Mouse (Mus musculus): Measurements from ENCODE around the gene Gm13539. TPM values are rescaled to one million over a fixed set of nuclear protein-coding genes. Genes with fewer than 3 reads are reported as not detected.

The Gm13539 gene
- polyA plus RNA-seq, 1 experiment from 2014 or later, result not detected

GRCm38 (mm10) chr2:25774640-25775039, 7.4 kb upstream of the Gm13539 start:
- H3K27ac ChIP-seq (ENCODE audit: low read length), result no peak overlapping the region
- ATAC-seq, result no peak
- H3K4me2 ChIP-seq (ENCODE audit: low read length), result no peak overlapping the region
- H3K4me1 ChIP-seq (ENCODE audit: control insufficient read depth, insufficient read depth, low read length), result no peaks in the 10 kb centered on the region
- H3K36me3 ChIP-seq (ENCODE audit: control insufficient read depth, insufficient read depth, low read length), result no peaks in the 10 kb centered on the region
- H3K4me3 ChIP-seq (ENCODE audit: low read depth, low read length), result no peak overlapping the region
- H3K9me3 ChIP-seq (replicated peaks; ENCODE audit: control insufficient read depth, low read length, poor library complexity, severe bottlenecking), result no peaks in the 10 kb centered on the region
- WGBS, result 93% methylated on average over 2 of the region's 2 CpGs
- H3K27me3 ChIP-seq (ENCODE audit: control insufficient read depth, insufficient read depth, low read depth, low read length), result no peaks in the 10 kb centered on the region
- H3K9ac ChIP-seq (ENCODE audit: low read depth, low read length), result no peak overlapping the region

DNA sequence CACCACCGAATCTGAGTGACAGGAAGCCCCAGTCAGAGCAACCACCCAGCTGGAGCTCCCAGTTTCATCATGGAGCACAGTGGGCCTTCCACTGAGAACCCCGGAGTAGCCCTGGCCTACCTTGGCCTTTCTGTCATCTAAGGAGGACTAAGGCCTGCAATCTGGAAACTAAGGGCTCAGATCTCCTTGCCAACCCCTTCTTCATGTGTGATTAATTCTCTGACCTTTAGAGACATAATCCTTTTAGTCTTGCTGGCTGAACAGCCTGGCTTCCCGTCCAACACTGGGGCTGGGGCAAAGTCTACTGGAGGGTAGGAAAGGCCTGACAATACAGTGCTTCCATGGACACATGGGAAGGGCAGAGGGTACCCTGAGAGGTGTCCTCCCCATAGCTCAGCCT, 6.1 kb upstream of the Gm13539 start:
- Histone ChIP-seq H3K27ac (ENCODE audit: low read length) (no peak overlapping the region), H3K9me3 (replicated peaks; ENCODE audit: control insufficient read depth, low read length, poor library complexity, severe bottlenecking) (no peaks in the 10 kb centered on the region), H3K27me3 (ENCODE audit: control insufficient read depth, insufficient read depth, low read depth, low read length) (no peaks in the 10 kb centered on the region), H3K9ac (ENCODE audit: low read depth, low read length) (no peak overlapping the region), H3K4me2 (ENCODE audit: low read length) (no peak overlapping the region), H3K4me1 (ENCODE audit: control insufficient read depth, insufficient read depth, low read length) (no peaks in the 10 kb centered on the region), H3K4me3 (ENCODE audit: low read depth, low read length) (no peak overlapping the region), H3K36me3 (ENCODE audit: control insufficient read depth, insufficient read depth, low read length) (no peaks in the 10 kb centered on the region)
- WGBS, result 48% methylated on average over 3 of the region's 3 CpGs
- no peak for ATAC-seq

DNA sequence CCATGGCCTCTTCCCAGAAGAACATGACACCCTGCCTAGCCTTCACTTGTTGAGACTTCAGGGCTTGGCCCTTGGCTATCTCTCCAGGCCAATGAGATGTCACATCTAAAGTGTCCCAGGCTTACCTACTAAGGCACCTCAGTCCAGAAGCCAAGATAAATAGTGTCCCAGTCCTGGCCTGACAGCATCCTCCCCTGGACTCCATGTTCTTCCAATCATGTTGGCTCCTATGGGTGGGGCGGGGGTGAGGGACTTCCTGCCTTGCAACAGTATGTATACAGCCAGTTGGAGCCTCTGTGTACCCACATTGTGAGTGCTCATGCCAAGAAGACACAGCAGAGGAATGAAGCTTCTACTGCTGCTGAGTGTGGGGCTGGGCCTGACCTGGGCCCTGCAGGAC, 5.3 kb upstream of the Gm13539 start, which contains the start of gene Lcn11:
Gene Lcn11 (plus strand): TSS at position 301 of the 400 bp plus-strand sequence.
- ATAC-seq, result no peak
- Histone ChIP-seq H3K9me3 (replicated peaks; ENCODE audit: control insufficient read depth, low read length, poor library complexity, severe bottlenecking) (no peaks in the 10 kb centered on the region), H3K4me3 (ENCODE audit: low read depth, low read length) (no peak within 1 kb of the TSS), H3K4me1 (ENCODE audit: control insufficient read depth, insufficient read depth, low read length) (no peaks in the 10 kb centered on the region), H3K36me3 (ENCODE audit: control insufficient read depth, insufficient read depth, low read length) (no peaks in the 10 kb centered on the region), H3K9ac (ENCODE audit: low read depth, low read length) (no peak within 1 kb of the TSS), H3K27ac (ENCODE audit: low read length) (no peak within 1 kb of the TSS), H3K27me3 (ENCODE audit: control insufficient read depth, insufficient read depth, low read depth, low read length) (no peaks in the 10 kb centered on the region), H3K4me2 (ENCODE audit: low read length) (no peak within 1 kb of the TSS)
- WGBS, result 88% methylated on average over 1 of the region's 1 CpGs

DNA sequence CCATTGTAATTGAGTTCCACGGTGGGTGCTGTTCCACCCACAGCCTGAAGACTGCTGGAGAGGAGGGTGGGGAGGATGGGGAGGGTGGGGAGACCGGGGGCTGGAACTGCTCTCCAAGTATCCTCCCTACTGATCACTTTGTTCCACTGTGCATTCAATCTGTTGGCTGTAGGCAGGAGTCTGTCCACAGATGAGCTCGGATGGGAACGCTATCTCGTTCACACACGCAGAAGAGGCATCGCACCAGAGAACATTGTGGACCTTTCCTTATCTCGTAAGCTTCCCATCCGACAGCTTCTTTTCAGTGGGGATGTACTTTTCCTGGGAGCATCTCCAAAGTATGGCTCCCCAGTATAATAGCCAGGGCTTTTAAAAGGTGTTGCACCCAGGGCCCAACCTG, 3.0 kb upstream of the Gm13539 start:
- Histone ChIP-seq H3K27ac (ENCODE audit: low read length) (no peak overlapping the region), H3K4me2 (ENCODE audit: low read length) (no peak overlapping the region), H3K4me1 (ENCODE audit: control insufficient read depth, insufficient read depth, low read length) (no peaks in the 10 kb centered on the region), H3K4me3 (ENCODE audit: low read depth, low read length) (no peak overlapping the region), H3K9me3 (replicated peaks; ENCODE audit: control insufficient read depth, low read length, poor library complexity, severe bottlenecking) (no peaks in the 10 kb centered on the region), H3K36me3 (ENCODE audit: control insufficient read depth, insufficient read depth, low read length) (no peaks in the 10 kb centered on the region), H3K27me3 (ENCODE audit: control insufficient read depth, insufficient read depth, low read depth, low read length) (no peaks in the 10 kb centered on the region), H3K9ac (ENCODE audit: low read depth, low read length) (no peak overlapping the region)
- no peak for ATAC-seq
- WGBS, result 86% methylated on average over 9 of the region's 9 CpGs

DNA sequence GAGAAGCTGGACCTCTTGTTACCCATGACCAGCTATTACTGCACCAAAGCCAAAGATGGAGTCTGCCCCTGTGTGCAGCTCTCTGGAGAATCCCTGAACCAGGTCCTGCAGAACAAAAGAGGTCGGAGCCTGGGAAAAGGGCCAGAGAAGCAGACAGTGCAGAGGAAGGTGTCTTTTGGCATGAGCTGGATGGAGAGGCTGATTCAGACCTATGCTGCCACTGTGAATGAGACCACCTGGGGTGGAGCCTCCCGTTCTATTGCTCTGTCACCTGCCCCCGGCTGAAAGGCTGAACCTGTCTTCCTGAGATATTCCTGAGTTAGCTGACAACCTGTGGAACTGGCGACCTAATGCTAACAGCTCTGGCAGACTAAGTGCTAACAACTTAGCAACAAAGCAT, 1.1 kb upstream of the Gm13539 start:
- WGBS, result 69% methylated on average over 4 of the region's 4 CpGs
- no peak for ATAC-seq
- H3K4me1 ChIP-seq (ENCODE audit: control insufficient read depth, insufficient read depth, low read length), result no peaks in the 10 kb centered on the region
- no peak overlapping the region for H3K27ac ChIP-seq (ENCODE audit: low read length)
- no peaks in the 10 kb centered on the region for H3K36me3 ChIP-seq (ENCODE audit: control insufficient read depth, insufficient read depth, low read length)
- no peak overlapping the region for H3K4me3 ChIP-seq (ENCODE audit: low read depth, low read length)
- H3K4me2 ChIP-seq (ENCODE audit: low read length), result no peak overlapping the region
- no peak overlapping the region for H3K9ac ChIP-seq (ENCODE audit: low read depth, low read length)
- H3K27me3 ChIP-seq (ENCODE audit: control insufficient read depth, insufficient read depth, low read depth, low read length), result no peaks in the 10 kb centered on the region
- no peaks in the 10 kb centered on the region for H3K9me3 ChIP-seq (replicated peaks; ENCODE audit: control insufficient read depth, low read length, poor library complexity, severe bottlenecking)

GRCm38 (mm10) chr2:25785573-25786322, 3.7 kb downstream of the Gm13539 start:
- Histone ChIP-seq H3K4me3 (ENCODE audit: low read depth, low read length) (no peak overlapping the region), H3K4me1 (ENCODE audit: control insufficient read depth, insufficient read depth, low read length) (no peaks in the 10 kb centered on the region), H3K36me3 (ENCODE audit: control insufficient read depth, insufficient read depth, low read length) (no peaks in the 10 kb centered on the region), H3K9me3 (replicated peaks; ENCODE audit: control insufficient read depth, low read length, poor library complexity, severe bottlenecking) (no peaks in the 10 kb centered on the region), H3K4me2 (ENCODE audit: low read length) (no peak overlapping the region), H3K27me3 (ENCODE audit: control insufficient read depth, insufficient read depth, low read depth, low read length) (no peaks in the 10 kb centered on the region), H3K27ac (ENCODE audit: low read length) (no peak overlapping the region), H3K9ac (ENCODE audit: low read depth, low read length) (no peak overlapping the region)
- 67% methylated on average over 5 of the region's 5 CpGs for WGBS
- ATAC-seq, result no peak

GRCm38 (mm10) chr2:25789092-25789491, 7.0 kb downstream of the Gm13539 start:
- Histone ChIP-seq H3K9ac (ENCODE audit: low read depth, low read length) (no peak overlapping the region), H3K27me3 (ENCODE audit: control insufficient read depth, insufficient read depth, low read depth, low read length) (no peaks in the 10 kb centered on the region), H3K4me2 (ENCODE audit: low read length) (no peak overlapping the region), H3K27ac (ENCODE audit: low read length) (no peak overlapping the region), H3K9me3 (replicated peaks; ENCODE audit: control insufficient read depth, low read length, poor library complexity, severe bottlenecking) (no peaks in the 10 kb centered on the region), H3K36me3 (ENCODE audit: control insufficient read depth, insufficient read depth, low read length) (no peaks in the 10 kb centered on the region), H3K4me3 (ENCODE audit: low read depth, low read length) (no peak overlapping the region), H3K4me1 (ENCODE audit: control insufficient read depth, insufficient read depth, low read length) (no peaks in the 10 kb centered on the region)
- no peak for ATAC-seq
- WGBS, result 93% methylated on average over 3 of the region's 3 CpGs

- Histone ChIP-seq H3K9ac (ENCODE audit: low read depth, low read length) (no peak overlapping the region), H3K9me3 (replicated peaks; ENCODE audit: control insufficient read depth, low read length, poor library complexity, severe bottlenecking) (no peaks in the 10 kb centered on the region), H3K4me3 (ENCODE audit: low read depth, low read length) (no peak overlapping the region), H3K36me3 (ENCODE audit: control insufficient read depth, insufficient read depth, low read length) (no peaks in the 10 kb centered on the region), H3K4me2 (ENCODE audit: low read length) (no peak overlapping the region), H3K4me1 (ENCODE audit: control insufficient read depth, insufficient read depth, low read length) (no peaks in the 10 kb centered on the region; the same call in none of the 2 replicates), H3K27ac (ENCODE audit: low read length) (no peak overlapping the region), H3K27me3 (ENCODE audit: control insufficient read depth, insufficient read depth, low read depth, low read length) (no peaks in the 10 kb centered on the region)
- 51% methylated on average over 2 of the region's 2 CpGs for WGBS
- ATAC-seq, result no peak
Measured at GRCm38 (mm10) chr2:25797635-25798034, 15.6 kb downstream of the Gm13539 start.

DNA sequence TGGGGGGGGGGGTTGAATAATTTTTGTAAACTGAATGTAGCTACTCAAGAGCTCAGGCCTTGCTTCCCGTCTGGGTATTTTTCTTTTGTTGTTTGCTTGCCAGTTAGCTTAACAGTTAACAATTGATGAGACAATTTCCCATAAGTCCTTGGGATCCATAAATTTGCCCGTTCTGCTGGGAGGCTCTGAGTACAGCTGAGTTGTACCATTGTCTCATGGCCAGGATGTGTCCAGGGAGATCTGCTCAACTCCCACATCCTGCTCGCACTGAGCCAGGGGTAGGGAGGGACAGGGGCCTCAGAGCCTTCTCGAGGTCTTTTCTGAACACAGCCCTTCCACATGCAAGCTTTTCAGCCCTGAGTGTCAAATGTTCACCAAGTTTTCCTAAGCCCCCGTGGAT, 16.0 kb downstream of the Gm13539 start:
- no peak overlapping the region for H3K9ac ChIP-seq (ENCODE audit: low read depth, low read length)
- H3K27me3 ChIP-seq (ENCODE audit: control insufficient read depth, insufficient read depth, low read depth, low read length), result no peaks in the 10 kb centered on the region
- no peaks in the 10 kb centered on the region for H3K9me3 ChIP-seq (replicated peaks; ENCODE audit: control insufficient read depth, low read length, poor library complexity, severe bottlenecking)
- H3K4me3 ChIP-seq (ENCODE audit: low read depth, low read length), result no peak overlapping the region
- no peak overlapping the region for H3K27ac ChIP-seq (ENCODE audit: low read length)
- no peaks in the 10 kb centered on the region; the same call in none of the 2 replicates for H3K4me1 ChIP-seq (ENCODE audit: control insufficient read depth, insufficient read depth, low read length)
- no peak for ATAC-seq
- H3K4me2 ChIP-seq (ENCODE audit: low read length), result no peak overlapping the region
- no peaks in the 10 kb centered on the region for H3K36me3 ChIP-seq (ENCODE audit: control insufficient read depth, insufficient read depth, low read length)
- 33% methylated on average over 5 of the region's 5 CpGs for WGBS
